Mouse (Mus musculus): Measurements from ENCODE around the gene Pramel1. TPM values are rescaled to one million over a fixed set of nuclear protein-coding genes. Genes with fewer than 3 reads are reported as not detected.

Pramel1 gene
- polyA plus RNA-seq, 1 experiment from 2014 or later = not detected

- ATAC-seq (ENCODE audit: low read depth) = peak; percentile 52; the same call in 1 of the 2 replicates
- Histone ChIP-seq H3K9ac (replicated peaks; ENCODE audit: low read depth, low read length) (no peak overlapping the region), H3K9me3 (ENCODE audit: control insufficient read depth, low read length) (no peaks in the 10 kb centered on the region), H3K4me1 (ENCODE audit: control insufficient read depth, insufficient read depth, low read length) (peaks cover 9% of the 10 kb centered on the region; the same call in 1 of the 2 replicates), H3K36me3 (ENCODE audit: control insufficient read depth, insufficient read depth, low read length) (no peaks in the 10 kb centered on the region), H3K27ac (ENCODE audit: low read depth, low read length) (peak overlapping the region; percentile 39; the same call in 1 of the 2 replicates), H3K4me2 (ENCODE audit: low read depth, low read length) (peak overlapping the region; percentile 20; the same call in 1 of the 2 replicates), H3K4me3 (ENCODE audit: low read depth, low read length) (no peak overlapping the region), H3K27me3 (ENCODE audit: control insufficient read depth, insufficient read depth, low read length) (no peaks in the 10 kb centered on the region)
- WGBS = 9% methylated on average over 7 of the region's 7 CpGs
Observed at GRCm38 (mm10) chr4:143379480-143379879, 14.7 kb upstream of the Pramel1 start.

GRCm38 (mm10) chr4:143379931-143380715 is 14.1 kb upstream of the Pramel1 start:
- H3K36me3 ChIP-seq (ENCODE audit: control insufficient read depth, insufficient read depth, low read length) = no peaks in the 10 kb centered on the region
- peak; percentile 81 for ATAC-seq (ENCODE audit: low read depth)
- no peaks in the 10 kb centered on the region for H3K9me3 ChIP-seq (ENCODE audit: control insufficient read depth, low read length)
- H3K4me3 ChIP-seq (ENCODE audit: low read depth, low read length) = no peak overlapping the region
- peak overlapping the region; percentile 20; the same call in 1 of the 2 replicates for H3K4me2 ChIP-seq (ENCODE audit: low read depth, low read length)
- H3K27ac ChIP-seq (ENCODE audit: low read depth, low read length) = peak overlapping the region; percentile 39; the same call in 1 of the 2 replicates
- H3K27me3 ChIP-seq (ENCODE audit: control insufficient read depth, insufficient read depth, low read length) = no peaks in the 10 kb centered on the region
- H3K9ac ChIP-seq (replicated peaks; ENCODE audit: low read depth, low read length) = no peak overlapping the region
- peaks cover 9% of the 10 kb centered on the region; the same call in 1 of the 2 replicates for H3K4me1 ChIP-seq (ENCODE audit: control insufficient read depth, insufficient read depth, low read length)
- WGBS = 9% methylated on average over 15 of the region's 15 CpGs

- Histone ChIP-seq H3K9me3 (ENCODE audit: control insufficient read depth, low read length) (no peaks in the 10 kb centered on the region), H3K9ac (replicated peaks; ENCODE audit: low read depth, low read length) (no peak overlapping the region), H3K36me3 (ENCODE audit: control insufficient read depth, insufficient read depth, low read length) (no peaks in the 10 kb centered on the region), H3K27ac (ENCODE audit: low read depth, low read length) (no peak overlapping the region), H3K4me2 (ENCODE audit: low read depth, low read length) (no peak overlapping the region), H3K27me3 (ENCODE audit: control insufficient read depth, insufficient read depth, low read length) (no peaks in the 10 kb centered on the region), H3K4me3 (ENCODE audit: low read depth, low read length) (no peak overlapping the region), H3K4me1 (ENCODE audit: control insufficient read depth, insufficient read depth, low read length) (peaks cover 9% of the 10 kb centered on the region; the same call in 1 of the 2 replicates)
- no peak for ATAC-seq (ENCODE audit: low read depth)
- 1% methylated on average over 5 of the region's 5 CpGs for WGBS
Observed at GRCm38 (mm10) chr4:143380716-143381004, 13.6 kb upstream of the Pramel1 start.

DNA sequence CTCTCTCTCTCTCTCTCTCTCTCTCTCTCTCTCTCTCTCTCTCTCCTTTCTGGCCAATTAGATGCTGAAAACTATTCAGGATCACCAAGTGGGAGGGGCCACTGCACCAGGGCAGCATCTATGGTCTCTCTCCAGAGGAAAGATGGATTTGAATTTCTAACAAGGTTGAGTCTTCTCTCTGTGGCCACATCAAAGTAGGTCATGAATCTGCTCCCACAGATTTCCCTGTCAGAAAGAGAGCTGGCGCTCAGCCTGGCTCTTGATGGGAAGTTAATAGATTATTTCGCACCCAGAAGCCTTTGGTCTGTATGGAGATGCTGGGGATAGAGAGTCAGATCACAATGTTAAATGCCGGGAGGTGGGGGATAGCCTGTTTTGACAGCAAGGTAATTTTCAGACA is 12.1 kb upstream of the Pramel1 start:
- no peak overlapping the region for H3K9ac ChIP-seq (replicated peaks; ENCODE audit: low read depth, low read length)
- H3K27ac ChIP-seq (ENCODE audit: low read depth, low read length) = no peak overlapping the region
- no peaks in the 10 kb centered on the region for H3K36me3 ChIP-seq (ENCODE audit: control insufficient read depth, insufficient read depth, low read length)
- peaks cover 9% of the 10 kb centered on the region; the same call in 1 of the 2 replicates for H3K4me1 ChIP-seq (ENCODE audit: control insufficient read depth, insufficient read depth, low read length)
- no peak overlapping the region for H3K4me2 ChIP-seq (ENCODE audit: low read depth, low read length)
- no peaks in the 10 kb centered on the region for H3K9me3 ChIP-seq (ENCODE audit: control insufficient read depth, low read length)
- 46% methylated on average over 3 of the region's 3 CpGs for WGBS
- no peaks in the 10 kb centered on the region for H3K27me3 ChIP-seq (ENCODE audit: control insufficient read depth, insufficient read depth, low read length)
- no peak for ATAC-seq (ENCODE audit: low read depth)
- no peak overlapping the region for H3K4me3 ChIP-seq (ENCODE audit: low read depth, low read length)

- H3K27me3 ChIP-seq (ENCODE audit: control insufficient read depth, insufficient read depth, low read length) = no peaks in the 10 kb centered on the region
- WGBS = 51% methylated on average over 4 of the region's 4 CpGs
Observed at GRCm38 (mm10) chr4:143383646-143384045, 10.6 kb upstream of the Pramel1 start.

DNA sequence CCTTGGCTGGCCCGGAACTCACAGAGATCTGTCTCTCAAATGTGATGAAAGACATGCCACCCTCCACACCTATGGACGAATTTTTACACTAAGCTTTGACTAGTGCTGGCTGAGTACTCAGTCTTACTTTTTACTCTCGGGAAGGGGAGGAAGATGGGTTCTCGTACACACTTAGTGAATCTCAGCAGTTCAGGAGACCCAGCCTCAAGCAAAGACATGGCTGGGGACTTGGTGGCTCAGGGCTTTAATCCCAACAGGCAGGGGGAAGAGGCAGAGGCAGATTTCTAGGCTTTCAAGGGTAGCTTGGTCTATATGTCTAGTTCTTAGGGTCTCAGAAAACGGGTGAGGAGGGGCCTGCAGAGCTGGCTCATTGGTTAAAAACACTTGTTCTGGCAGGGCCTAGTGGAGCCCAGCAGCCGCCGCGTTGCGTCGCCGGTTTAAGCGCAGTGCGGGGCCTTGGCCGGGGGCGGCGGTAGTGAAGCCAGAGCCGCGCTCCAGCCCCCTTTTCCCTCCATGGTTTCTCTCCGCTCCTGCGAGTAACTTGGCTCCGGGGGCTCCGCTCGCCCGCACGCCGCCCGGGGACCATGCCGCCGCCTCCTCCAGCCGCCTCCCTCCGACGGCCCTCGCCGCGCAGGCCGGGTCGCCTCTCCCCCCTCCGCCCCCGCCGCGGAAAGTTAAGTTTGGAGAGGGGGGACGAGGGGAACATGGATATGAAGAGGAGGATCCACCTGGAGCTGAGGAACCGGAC is 5.1 kb upstream of the Pramel1 start:
- H3K4me1 ChIP-seq (ENCODE audit: control insufficient read depth, insufficient read depth, low read length) = no peaks in the 10 kb centered on the region
- peak; percentile 90; the same call in 1 of the 2 replicates for ATAC-seq (ENCODE audit: low read depth)
- H3K9me3 ChIP-seq (ENCODE audit: control insufficient read depth, low read length) = no peaks in the 10 kb centered on the region
- no peaks in the 10 kb centered on the region for H3K36me3 ChIP-seq (ENCODE audit: control insufficient read depth, insufficient read depth, low read length)
- H3K4me2 ChIP-seq (ENCODE audit: low read depth, low read length) = peak overlapping the region; percentile 47
- no peak overlapping the region for H3K9ac ChIP-seq (replicated peaks; ENCODE audit: low read depth, low read length)
- WGBS = 9% methylated on average over 37 of the region's 43 CpGs
- peak overlapping the region; percentile 30 for H3K4me3 ChIP-seq (ENCODE audit: low read depth, low read length)
- no peak overlapping the region for H3K27ac ChIP-seq (ENCODE audit: low read depth, low read length)
- H3K27me3 ChIP-seq (ENCODE audit: control insufficient read depth, insufficient read depth, low read length) = no peaks in the 10 kb centered on the region

More at GRCm38 (mm10) chr4:143383646-143384045, 10.6 kb upstream of the Pramel1 start:
- H3K4me1 ChIP-seq (ENCODE audit: control insufficient read depth, insufficient read depth, low read length) = peaks cover 9% of the 10 kb centered on the region; the same call in 1 of the 2 replicates
- H3K4me2 ChIP-seq (ENCODE audit: low read depth, low read length) = no peak overlapping the region
- no peak overlapping the region for H3K27ac ChIP-seq (ENCODE audit: low read depth, low read length)
- ATAC-seq (ENCODE audit: low read depth) = no peak
- H3K36me3 ChIP-seq (ENCODE audit: control insufficient read depth, insufficient read depth, low read length) = no peaks in the 10 kb centered on the region
- H3K4me3 ChIP-seq (ENCODE audit: low read depth, low read length) = no peak overlapping the region
- no peaks in the 10 kb centered on the region for H3K9me3 ChIP-seq (ENCODE audit: control insufficient read depth, low read length)
- no peak overlapping the region for H3K9ac ChIP-seq (replicated peaks; ENCODE audit: low read depth, low read length)

- H3K4me3 ChIP-seq (ENCODE audit: low read depth, low read length) = peak overlapping the region; percentile 52
- peak overlapping the region; percentile 48; the same call in 1 of the 2 replicates for H3K27ac ChIP-seq (ENCODE audit: low read depth, low read length)
- WGBS = 65% methylated on average over 5 of the region's 5 CpGs
- peak overlapping the region; percentile 61; the same call in 1 of the 2 replicates for H3K9ac ChIP-seq (replicated peaks; ENCODE audit: low read depth, low read length)
- H3K27me3 ChIP-seq (ENCODE audit: control insufficient read depth, insufficient read depth, low read length) = no peaks in the 10 kb centered on the region
- no peaks in the 10 kb centered on the region for H3K9me3 ChIP-seq (ENCODE audit: control insufficient read depth, low read length)
- peaks cover 10% of the 10 kb centered on the region for H3K36me3 ChIP-seq (ENCODE audit: control insufficient read depth, insufficient read depth, low read length)
- ATAC-seq (ENCODE audit: low read depth) = peak; percentile 25; the same call in 1 of the 2 replicates
- no peaks in the 10 kb centered on the region for H3K4me1 ChIP-seq (ENCODE audit: control insufficient read depth, insufficient read depth, low read length)
- H3K4me2 ChIP-seq (ENCODE audit: low read depth, low read length) = peak overlapping the region; percentile 40
Observed at GRCm38 (mm10) chr4:143411566-143412218, 17.5 kb downstream of the Pramel1 start.

DNA sequence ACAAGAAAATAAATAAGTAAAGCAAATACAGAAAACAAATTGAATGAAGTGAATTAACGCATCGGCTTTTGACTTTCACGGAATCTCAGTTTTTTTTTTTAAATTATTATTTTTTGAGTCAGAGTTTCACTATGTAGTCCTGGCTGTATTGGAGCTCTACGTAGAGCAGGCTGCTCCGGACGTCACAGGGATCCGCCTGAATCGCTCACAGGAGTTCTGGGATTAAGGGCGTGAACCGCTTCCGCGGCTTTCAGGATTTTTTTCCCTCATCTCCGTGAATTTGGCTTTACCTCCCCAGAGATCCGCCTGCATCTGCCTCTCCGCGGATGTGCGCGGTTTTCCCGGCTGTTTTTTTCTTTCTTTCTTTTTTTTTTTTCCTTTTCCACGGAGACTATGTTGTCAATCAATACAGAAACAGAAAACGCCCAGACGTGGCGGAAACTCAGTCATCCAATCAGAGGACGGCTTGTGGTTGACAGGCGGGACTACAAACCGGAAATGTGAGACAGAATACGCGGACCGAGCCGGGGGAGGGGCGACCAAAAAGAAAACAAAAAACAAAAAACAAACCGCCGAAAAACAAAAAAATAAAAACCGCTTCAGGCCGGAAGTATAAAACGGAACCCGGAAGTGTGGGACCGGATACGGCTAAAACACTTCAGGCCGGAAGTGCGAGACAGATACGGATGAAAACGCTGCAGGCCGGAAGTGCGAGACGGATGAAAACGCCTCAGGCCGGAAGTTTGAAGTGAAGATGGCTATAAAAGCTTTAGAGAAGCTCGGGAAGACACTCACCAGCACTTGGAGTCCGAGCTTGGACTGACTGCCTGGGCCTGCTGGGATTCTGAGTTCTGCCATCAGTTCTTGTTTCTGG is 18.2 kb downstream of the Pramel1 start, which contains the start of gene Pramef8:
Pramef8 (plus strand) TSS at position 208 of the 874 bp plus-strand sequence.
- Histone ChIP-seq H3K4me1 (ENCODE audit: control insufficient read depth, insufficient read depth, low read length) (no peaks in the 10 kb centered on the region), H3K9ac (replicated peaks; ENCODE audit: low read depth, low read length) (peak within 1 kb of the TSS; percentile 61), H3K27me3 (ENCODE audit: control insufficient read depth, insufficient read depth, low read length) (no peaks in the 10 kb centered on the region), H3K36me3 (ENCODE audit: control insufficient read depth, insufficient read depth, low read length) (peaks cover 17% of the 10 kb centered on the region), H3K27ac (ENCODE audit: low read depth, low read length) (peak within 1 kb of the TSS; percentile 92), H3K4me3 (ENCODE audit: low read depth, low read length) (peak within 1 kb of the TSS; percentile 52), H3K9me3 (ENCODE audit: control insufficient read depth, low read length) (no peaks in the 10 kb centered on the region), H3K4me2 (ENCODE audit: low read depth, low read length) (peak within 1 kb of the TSS; percentile 50)
- peak; percentile 94 for ATAC-seq (ENCODE audit: low read depth)
- 1% methylated on average over 50 of the region's 50 CpGs for WGBS
